Mouse (Mus musculus) midbrain, embryonic 13.5 days (tissue): ENCODE data around the gene Stk39. TPM values are rescaled to one million over a fixed set of nuclear protein-coding genes. Genes with fewer than 3 reads are reported as not detected.

ENCODE experiments used
- ATAC-seq: fragments of 200-750 bp; cut with Nextera tagmentation; 2 replicates; pipeline ENCODE4 v1.8.0; 2017; ENCODE audit warnings: mild to moderate bottlenecking, moderate TSS enrichment, moderate library complexity
- H3K27ac ChIP-seq: fragments of 300-500 bp; sonication (generic); 2 replicates; pipeline ENCODE4 v1.5.1; 2015; ENCODE audit warnings: inconsistent platforms, mild to moderate bottlenecking, moderate library complexity
- H3K27me3 ChIP-seq: fragments of 300-500 bp; sonication (generic); 2 replicates; pipeline ENCODE4 v1.6.1; 2015; ENCODE audit warnings: mild to moderate bottlenecking, inconsistent platforms
- H3K36me3 ChIP-seq: fragments of 300-500 bp; sonication (generic); 2 replicates; pipeline ENCODE4 v1.6.1; 2015; ENCODE audit warnings: mild to moderate bottlenecking, inconsistent platforms
- H3K4me1 ChIP-seq: fragments of 300-500 bp; sonication (generic); replicated peaks from 2 replicates; pipeline ENCODE4 v1.6.1; 2015; ENCODE audit warnings: inconsistent platforms
- H3K4me2 ChIP-seq: fragments of 300-500 bp; sonication (generic); replicated peaks from 2 replicates; pipeline ENCODE4 v1.6.1; 2015; ENCODE audit warnings: moderate library complexity, mild to moderate bottlenecking, inconsistent platforms
- H3K4me3 ChIP-seq: fragments of 300-500 bp; sonication (generic); replicated peaks from 2 replicates; pipeline ENCODE4 v1.5.1; 2015; ENCODE audit warnings: mild to moderate bottlenecking, inconsistent platforms
- H3K9ac ChIP-seq: fragments of 300-500 bp; sonication (generic); replicated peaks from 2 replicates; pipeline ENCODE4 v1.6.1; 2015; ENCODE audit warnings: mild to moderate bottlenecking, inconsistent platforms
- H3K9me3 ChIP-seq: fragments of 300-500 bp; sonication (generic); 2 replicates; pipeline ENCODE4 v1.6.1; 2016; ENCODE audit warnings: mild to moderate bottlenecking, inconsistent platforms
- WGBS: fragments of 180-500 bp; shearing (Covaris S2); methylation state at CpG from one replicate; pipeline ENCODE4 v1.1.7; 2015; 5-methylcytosine and 5-hydroxymethylcytosine counted together
- polyA plus RNA-seq: library from polyadenylated mRNA; unstranded; fragments of >200 nt; fragmentation: Nextera tagmentation; extraction: Ambion mirVana; gene quantifications from 2 replicates; pipeline ENCODE4 v1.2.1, GENCODE M21; 2015

Gene Stk39
- polyA plus RNA-seq, 1 experiment from 2014 or later: 28.6 TPM

DNA sequence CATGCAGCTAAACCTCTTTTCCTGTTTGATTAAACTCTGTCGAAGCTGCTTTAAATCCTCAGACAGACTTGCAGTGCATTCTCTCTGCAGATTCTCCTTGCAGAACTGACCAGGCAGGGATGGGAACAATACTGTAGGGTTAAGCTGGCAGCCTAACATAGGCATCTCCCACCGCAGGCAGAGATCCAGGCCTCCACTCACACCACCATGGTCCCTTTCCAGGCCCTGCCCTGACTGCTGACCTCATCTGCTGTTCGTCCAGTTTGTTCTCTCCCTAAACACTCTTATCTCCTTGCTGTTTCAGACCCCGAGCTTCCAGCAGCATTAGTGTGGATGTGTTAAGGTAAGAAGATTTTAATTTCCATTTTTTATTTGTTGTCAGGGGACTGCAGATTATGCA, 182.1 kb downstream of the Stk39 start:
- no peaks in the 10 kb centered on the region for H3K9me3 ChIP-seq

DNA sequence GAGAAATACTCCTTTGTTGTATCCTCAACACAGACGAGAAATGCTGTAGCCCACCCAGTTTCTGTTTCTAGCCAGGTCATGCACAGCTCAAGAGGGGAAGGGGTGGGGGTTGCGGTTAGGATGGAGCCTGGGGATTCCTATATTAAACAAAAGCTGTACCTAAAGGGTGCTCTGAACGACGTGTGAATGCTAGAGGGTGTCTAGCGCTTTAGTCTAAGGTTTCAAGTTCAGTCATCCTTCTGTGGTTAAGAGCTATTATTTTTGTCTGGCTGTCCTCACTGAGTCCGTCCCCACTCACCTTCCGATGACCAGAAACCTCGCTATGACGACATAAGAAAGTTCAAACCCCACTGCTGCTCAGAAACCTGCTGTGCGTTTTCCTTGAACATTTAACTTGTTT, 182.9 kb downstream of the Stk39 start:
- H3K9ac ChIP-seq: no peak overlapping the region
- H3K4me3 ChIP-seq: no peak overlapping the region
- H3K4me2 ChIP-seq: no peak overlapping the region
- 80% methylated on average over 10 of the region's 10 CpGs for WGBS
- H3K4me1 ChIP-seq: peaks cover 16% of the 10 kb centered on the region
- ATAC-seq: no peak
- no peak overlapping the region for H3K27ac ChIP-seq
- no peaks in the 10 kb centered on the region for H3K27me3 ChIP-seq
- peaks cover 5% of the 10 kb centered on the region for H3K36me3 ChIP-seq
- H3K9me3 ChIP-seq: no peaks in the 10 kb centered on the region

More for the DNA sequence above, 182.1 kb downstream of the Stk39 start:
- Histone ChIP-seq H3K36me3 (peaks cover 3% of the 10 kb centered on the region; the same call in 1 of the 2 replicates), H3K4me2 (no peak overlapping the region), H3K27ac (0 out of 2 replicates have a peak overlapping the region, but pooled peaks have one; percentile 26), H3K4me1 (peaks cover 16% of the 10 kb centered on the region), H3K4me3 (no peak overlapping the region), H3K27me3 (no peaks in the 10 kb centered on the region), H3K9ac (no peak overlapping the region)
- peak; percentile 27; the same call in 1 of the 2 replicates for ATAC-seq
- WGBS: 31% methylated on average over 4 of the region's 4 CpGs

DNA sequence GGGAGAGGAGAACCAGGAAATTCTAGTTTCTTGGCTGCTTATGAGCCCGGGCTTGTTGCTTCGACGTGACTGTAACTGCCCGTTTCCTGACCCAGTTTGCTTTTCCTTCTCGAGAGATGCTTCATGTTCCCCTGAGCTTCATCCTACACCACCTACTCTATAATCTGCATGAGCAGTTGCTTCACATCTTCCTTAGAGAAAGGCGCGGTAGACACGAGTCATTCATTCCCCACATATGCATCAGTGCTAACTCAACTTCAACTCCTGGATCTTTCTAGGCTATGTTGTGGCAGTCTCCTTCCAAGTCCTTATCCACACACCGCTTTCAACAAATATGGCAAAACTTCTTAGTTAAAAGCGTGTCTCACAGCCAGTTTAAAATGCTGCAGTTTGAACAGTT, 184.0 kb downstream of the Stk39 start:
- ATAC-seq: no peak
- Histone ChIP-seq H3K4me2 (no peak overlapping the region), H3K4me3 (no peak overlapping the region), H3K27me3 (no peaks in the 10 kb centered on the region), H3K36me3 (peaks cover 5% of the 10 kb centered on the region), H3K9ac (no peak overlapping the region), H3K27ac (no peak overlapping the region), H3K4me1 (peaks cover 21% of the 10 kb centered on the region), H3K9me3 (no peaks in the 10 kb centered on the region)
- WGBS: 96% methylated on average over 10 of the region's 10 CpGs

DNA sequence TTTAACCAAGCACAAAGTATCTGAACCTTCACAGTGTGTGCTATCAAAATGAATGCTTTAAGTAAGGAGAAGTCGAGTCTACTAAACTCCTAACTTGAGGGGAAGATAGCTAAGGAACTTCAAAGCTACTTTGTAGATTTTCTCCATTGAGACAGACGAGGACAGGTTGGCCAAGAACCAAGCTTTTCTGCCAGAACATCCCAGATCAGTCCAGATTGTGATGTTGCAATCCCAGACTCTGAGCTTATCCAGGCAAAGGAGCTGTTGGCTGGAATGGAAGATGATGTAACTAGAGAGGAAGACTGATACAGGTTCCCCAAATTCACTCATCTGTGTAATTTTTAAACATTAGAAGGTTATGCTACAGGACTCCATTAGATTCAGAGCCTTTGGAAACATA, 187.7 kb downstream of the Stk39 start:
- WGBS: 89% methylated on average over 2 of the region's 2 CpGs
- no peak for ATAC-seq
- H3K9me3 ChIP-seq: no peaks in the 10 kb centered on the region

DNA sequence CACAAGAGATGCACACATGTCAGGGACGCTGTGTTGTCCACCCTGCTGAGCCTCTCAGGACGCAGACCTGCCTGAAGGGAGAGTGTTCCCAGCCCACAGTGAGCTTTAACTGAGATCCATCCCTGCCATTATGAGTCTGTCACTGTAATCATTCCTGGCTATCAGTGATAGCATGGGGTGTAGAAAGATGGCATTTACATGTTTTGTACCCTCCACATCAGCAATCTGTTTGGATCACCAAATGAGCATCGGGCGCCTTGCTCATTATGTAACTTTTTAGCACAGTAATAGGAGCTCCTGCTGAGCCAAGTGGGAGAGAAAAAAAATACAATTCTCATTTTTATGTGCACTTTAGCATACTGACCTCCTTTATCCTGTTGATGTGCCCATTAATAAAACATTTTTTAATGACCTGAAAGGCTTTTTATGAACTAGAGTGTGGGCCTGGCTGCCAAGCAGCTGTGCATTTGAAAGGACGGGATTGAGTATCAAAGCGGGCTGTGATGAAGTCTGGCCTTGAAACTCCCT, 189.0 kb downstream of the Stk39 start:
- no peaks in the 10 kb centered on the region for H3K27me3 ChIP-seq
- WGBS: 62% methylated on average over 6 of the region's 6 CpGs
- peak; percentile 78 for ATAC-seq
- 0 out of 2 replicates have a peak, but pooled peaks cover 5% of the 10 kb centered on the region for H3K4me1 ChIP-seq
- peaks cover 16% of the 10 kb centered on the region for H3K36me3 ChIP-seq
- no peak overlapping the region for H3K4me3 ChIP-seq
- peak overlapping the region; percentile 55; the same call in 1 of the 2 replicates for H3K27ac ChIP-seq
- H3K9ac ChIP-seq: no peak overlapping the region
- no peak overlapping the region for H3K4me2 ChIP-seq
- no peaks in the 10 kb centered on the region for H3K9me3 ChIP-seq

More for the DNA sequence above, 187.7 kb downstream of the Stk39 start:
- Histone ChIP-seq H3K27ac (no peak overlapping the region), H3K4me3 (no peak overlapping the region), H3K4me2 (no peak overlapping the region), H3K36me3 (peaks cover 16% of the 10 kb centered on the region), H3K9ac (no peak overlapping the region), H3K4me1 (0 out of 2 replicates have a peak, but pooled peaks cover 5% of the 10 kb centered on the region), H3K27me3 (no peaks in the 10 kb centered on the region)

DNA sequence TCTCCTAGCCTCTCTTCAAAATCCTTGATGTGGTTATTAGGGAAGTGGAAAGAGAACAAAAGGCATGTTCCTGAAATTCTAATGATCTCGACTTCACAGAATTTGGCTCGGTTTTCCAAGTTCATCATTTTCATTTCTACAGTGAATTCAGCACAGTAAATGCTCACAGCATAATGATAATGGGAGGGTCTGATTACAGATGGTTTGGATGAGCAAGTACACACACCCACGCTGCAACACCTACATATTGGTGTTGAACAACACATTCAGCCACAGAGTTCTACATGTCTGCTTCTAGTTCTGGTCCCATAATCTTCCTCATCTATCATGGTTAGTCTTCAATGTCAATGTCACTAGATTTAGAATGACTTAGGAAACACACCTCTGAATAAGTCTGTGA, 190.5 kb downstream of the Stk39 start:
- H3K36me3 ChIP-seq: peaks cover 14% of the 10 kb centered on the region
- H3K27me3 ChIP-seq: no peaks in the 10 kb centered on the region
- H3K4me1 ChIP-seq: 0 out of 2 replicates have a peak, but pooled peaks cover 5% of the 10 kb centered on the region
- H3K27ac ChIP-seq: no peak overlapping the region
- WGBS: 93% methylated on average over 3 of the region's 3 CpGs
- no peak for ATAC-seq
- no peaks in the 10 kb centered on the region for H3K9me3 ChIP-seq
- H3K4me3 ChIP-seq: no peak overlapping the region
- H3K9ac ChIP-seq: no peak overlapping the region
- H3K4me2 ChIP-seq: no peak overlapping the region

DNA sequence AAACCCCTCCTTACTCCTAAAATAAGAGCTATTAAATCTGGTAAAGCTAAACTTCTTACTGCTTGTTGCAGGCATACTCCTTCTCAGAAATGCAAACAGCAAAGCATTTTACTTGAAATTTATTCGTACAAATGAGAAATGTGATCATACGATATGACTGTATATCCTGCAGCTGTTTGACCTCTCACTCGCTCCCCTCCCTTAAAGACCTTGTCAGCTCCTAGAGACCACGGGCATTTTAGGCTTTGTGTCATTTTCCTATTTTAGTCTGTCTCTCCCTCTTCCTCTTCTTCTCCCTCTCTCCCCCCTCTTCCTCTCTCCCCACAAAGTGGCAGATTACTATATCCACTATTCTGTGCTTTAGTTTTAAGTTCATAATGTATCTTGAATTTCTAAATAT, 200.8 kb downstream of the Stk39 start:
- Histone ChIP-seq H3K27ac (no peak overlapping the region), H3K4me1 (peaks cover 6% of the 10 kb centered on the region), H3K9ac (no peak overlapping the region), H3K36me3 (peaks cover 21% of the 10 kb centered on the region), H3K4me2 (no peak overlapping the region), H3K4me3 (no peak overlapping the region), H3K27me3 (no peaks in the 10 kb centered on the region), H3K9me3 (no peaks in the 10 kb centered on the region)
- ATAC-seq: no peak
- WGBS: 63% methylated on average over 4 of the region's 4 CpGs

DNA sequence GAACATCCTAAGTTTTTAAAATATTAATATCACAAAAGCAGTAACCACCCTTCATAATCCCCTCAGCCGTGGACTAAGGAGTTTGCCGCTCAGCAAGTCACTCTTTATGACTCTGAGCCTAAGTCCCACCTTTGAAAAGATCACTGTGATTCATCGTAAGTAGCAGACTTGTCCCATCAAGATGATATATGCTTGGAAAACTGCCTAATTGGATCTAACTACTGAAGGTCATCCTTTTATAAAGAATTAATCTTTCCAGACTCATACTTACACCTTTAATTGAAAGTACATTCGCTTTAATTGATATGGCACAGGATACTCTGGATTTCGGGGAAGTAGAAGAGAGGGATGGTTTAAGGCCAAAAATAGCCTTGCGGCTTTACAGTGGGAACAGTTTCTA, 201.2 kb downstream of the Stk39 start:
- 82% methylated on average over 6 of the region's 6 CpGs for WGBS
- Histone ChIP-seq H3K4me2 (no peak overlapping the region), H3K4me3 (no peak overlapping the region), H3K9me3 (no peaks in the 10 kb centered on the region), H3K4me1 (peaks cover 6% of the 10 kb centered on the region), H3K27me3 (no peaks in the 10 kb centered on the region), H3K27ac (no peak overlapping the region), H3K9ac (no peak overlapping the region), H3K36me3 (peaks cover 21% of the 10 kb centered on the region)
- ATAC-seq: no peak

DNA sequence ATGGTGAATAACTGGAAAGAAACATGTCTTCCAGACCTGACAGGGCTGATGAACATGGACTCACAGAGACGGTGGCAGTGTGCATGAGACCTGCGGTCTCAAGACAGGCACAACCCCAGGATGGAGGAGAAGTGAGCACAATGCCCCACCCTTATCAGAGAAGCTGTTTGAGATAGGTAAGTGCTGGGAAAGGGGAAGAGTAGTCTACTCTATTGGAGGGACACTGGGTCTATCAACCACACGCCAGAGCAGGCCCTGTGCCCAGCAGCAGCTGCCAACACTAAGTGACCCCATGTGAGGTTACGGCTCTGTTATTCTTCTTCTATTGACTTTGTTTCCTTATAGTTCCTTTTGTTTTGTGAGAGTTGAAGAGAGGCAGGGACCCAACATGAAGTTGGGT, 202.4 kb downstream of the Stk39 start:
- Histone ChIP-seq H3K4me1 (peaks cover 6% of the 10 kb centered on the region), H3K9ac (no peak overlapping the region), H3K27me3 (no peaks in the 10 kb centered on the region), H3K4me2 (no peak overlapping the region), H3K4me3 (no peak overlapping the region), H3K9me3 (no peaks in the 10 kb centered on the region), H3K36me3 (peaks cover 14% of the 10 kb centered on the region), H3K27ac (no peak overlapping the region)
- no peak for ATAC-seq
- WGBS: 92% methylated on average over 4 of the region's 4 CpGs

DNA sequence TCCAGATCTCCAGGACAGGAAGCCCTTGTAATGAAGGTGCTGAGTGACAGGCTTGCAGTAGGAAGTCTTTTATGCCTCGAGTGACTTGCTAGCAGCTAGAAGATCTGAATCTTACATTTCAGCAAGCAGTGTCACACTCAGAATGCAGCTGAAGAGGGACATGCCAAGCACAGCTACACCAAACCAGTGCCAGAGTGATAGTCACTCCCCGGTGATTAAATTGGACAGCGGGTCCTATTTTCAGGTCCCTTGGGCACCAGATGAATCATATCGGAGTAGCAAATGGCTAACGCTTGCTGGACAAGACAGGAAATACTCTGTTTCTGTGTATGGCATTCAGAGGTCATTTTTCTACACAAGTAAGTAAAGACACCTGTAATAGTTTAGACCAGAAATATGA, 207.2 kb downstream of the Stk39 start:
- Histone ChIP-seq H3K27ac (no peak overlapping the region), H3K27me3 (no peaks in the 10 kb centered on the region), H3K4me2 (no peak overlapping the region), H3K36me3 (no peaks in the 10 kb centered on the region), H3K4me3 (no peak overlapping the region), H3K4me1 (0 out of 2 replicates have a peak, but pooled peaks cover 3% of the 10 kb centered on the region), H3K9ac (no peak overlapping the region), H3K9me3 (no peaks in the 10 kb centered on the region)
- ATAC-seq: no peak
- 89% methylated on average over 5 of the region's 5 CpGs for WGBS

DNA sequence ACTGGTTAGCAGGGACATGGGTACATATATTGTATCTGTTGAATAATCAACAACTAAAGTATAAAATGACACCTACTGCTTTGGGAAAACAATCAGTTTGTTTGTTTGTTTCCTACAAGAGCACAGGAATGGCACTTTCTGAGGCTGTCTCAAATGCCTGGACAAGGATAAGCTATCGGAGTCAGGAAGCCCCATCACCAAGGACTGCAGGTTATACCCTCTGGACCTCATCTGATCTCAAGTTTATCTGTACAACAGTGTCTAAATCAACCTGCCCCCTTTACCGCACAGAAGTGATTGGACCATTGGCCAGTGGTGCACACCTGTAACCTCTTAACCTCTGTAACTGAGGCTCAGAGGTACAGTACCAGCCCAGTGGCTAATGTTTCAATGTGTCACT, 211.2 kb downstream of the Stk39 start:
- no peak for ATAC-seq
- Histone ChIP-seq H3K4me2 (no peak overlapping the region), H3K27me3 (no peaks in the 10 kb centered on the region), H3K27ac (no peak overlapping the region), H3K4me3 (no peak overlapping the region), H3K9ac (no peak overlapping the region), H3K9me3 (no peaks in the 10 kb centered on the region), H3K4me1 (peaks cover 3% of the 10 kb centered on the region; the same call in 1 of the 2 replicates), H3K36me3 (peaks cover 5% of the 10 kb centered on the region; the same call in 1 of the 2 replicates)
- WGBS: 97% methylated on average over 2 of the region's 2 CpGs

DNA sequence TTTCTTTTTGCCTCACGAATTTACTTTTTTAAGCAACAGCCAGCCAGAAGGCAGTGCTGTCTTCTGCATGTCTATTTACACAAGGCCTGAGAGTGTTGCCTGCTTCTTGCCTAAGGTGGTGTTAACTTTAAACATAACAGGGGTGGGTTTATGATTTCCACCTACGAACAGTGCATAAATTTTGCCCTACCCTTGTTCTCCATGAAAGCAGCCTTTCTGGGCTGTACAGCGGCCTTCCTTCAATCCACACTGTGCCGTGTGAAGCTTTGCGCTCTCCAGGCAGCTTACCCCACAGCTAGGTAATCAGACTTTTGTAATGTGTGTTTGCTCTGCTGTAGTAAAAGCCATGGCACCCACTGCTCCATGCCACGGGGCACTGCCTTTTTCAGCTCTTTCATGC, 214.5 kb downstream of the Stk39 start:
- H3K27ac ChIP-seq: 0 out of 2 replicates have a peak overlapping the region, but pooled peaks have one; percentile 7
- WGBS: 66% methylated on average over 6 of the region's 6 CpGs
- no peaks in the 10 kb centered on the region; the same call in 1 of the 2 replicates for H3K4me1 ChIP-seq
- no peak overlapping the region for H3K4me2 ChIP-seq
- ATAC-seq: no peak
- no peak overlapping the region for H3K4me3 ChIP-seq
- H3K9me3 ChIP-seq: no peaks in the 10 kb centered on the region
- no peaks in the 10 kb centered on the region for H3K27me3 ChIP-seq
- H3K36me3 ChIP-seq: peaks cover 5% of the 10 kb centered on the region; the same call in 1 of the 2 replicates
- H3K9ac ChIP-seq: no peak overlapping the region

DNA sequence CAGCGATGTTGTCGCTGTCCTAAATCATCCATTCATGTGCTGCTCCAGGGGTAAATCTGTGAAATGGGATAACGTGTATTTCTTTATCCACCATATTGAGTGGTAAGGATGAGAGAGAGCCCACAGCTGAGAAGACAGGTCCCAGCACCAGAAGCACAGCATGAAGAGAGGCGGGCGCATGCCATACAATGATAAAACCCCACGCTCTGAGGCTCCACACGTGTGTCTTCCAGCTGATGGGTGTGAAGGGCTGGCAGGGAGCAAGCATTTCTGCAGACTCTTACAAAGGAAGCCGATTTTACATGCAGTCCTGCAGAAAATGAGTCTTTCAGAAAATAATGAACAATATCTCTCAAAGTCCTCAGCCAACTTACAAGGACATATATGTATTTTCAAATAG, 215.6 kb downstream of the Stk39 start:
- no peak overlapping the region for H3K4me2 ChIP-seq
- no peak overlapping the region for H3K27ac ChIP-seq
- H3K36me3 ChIP-seq: peaks cover 5% of the 10 kb centered on the region; the same call in 1 of the 2 replicates
- H3K4me3 ChIP-seq: no peak overlapping the region
- no peaks in the 10 kb centered on the region for H3K27me3 ChIP-seq
- no peak for ATAC-seq
- peaks cover 2% of the 10 kb centered on the region for H3K4me1 ChIP-seq
- H3K9me3 ChIP-seq: no peaks in the 10 kb centered on the region
- 83% methylated on average over 8 of the region's 8 CpGs for WGBS
- no peak overlapping the region for H3K9ac ChIP-seq
